Mouse (Mus musculus) thymus, postnatal 14 days (tissue): Measurements from ENCODE around the gene Trim39.
A peak's percentile ranks its signal among the peaks of the same experiment; 100 is the strongest.

Experiments used
- DNase-seq: peaks from one replicate; pipeline ENCODE4 v3.0.0; 2021

Trim39 gene

DNA sequence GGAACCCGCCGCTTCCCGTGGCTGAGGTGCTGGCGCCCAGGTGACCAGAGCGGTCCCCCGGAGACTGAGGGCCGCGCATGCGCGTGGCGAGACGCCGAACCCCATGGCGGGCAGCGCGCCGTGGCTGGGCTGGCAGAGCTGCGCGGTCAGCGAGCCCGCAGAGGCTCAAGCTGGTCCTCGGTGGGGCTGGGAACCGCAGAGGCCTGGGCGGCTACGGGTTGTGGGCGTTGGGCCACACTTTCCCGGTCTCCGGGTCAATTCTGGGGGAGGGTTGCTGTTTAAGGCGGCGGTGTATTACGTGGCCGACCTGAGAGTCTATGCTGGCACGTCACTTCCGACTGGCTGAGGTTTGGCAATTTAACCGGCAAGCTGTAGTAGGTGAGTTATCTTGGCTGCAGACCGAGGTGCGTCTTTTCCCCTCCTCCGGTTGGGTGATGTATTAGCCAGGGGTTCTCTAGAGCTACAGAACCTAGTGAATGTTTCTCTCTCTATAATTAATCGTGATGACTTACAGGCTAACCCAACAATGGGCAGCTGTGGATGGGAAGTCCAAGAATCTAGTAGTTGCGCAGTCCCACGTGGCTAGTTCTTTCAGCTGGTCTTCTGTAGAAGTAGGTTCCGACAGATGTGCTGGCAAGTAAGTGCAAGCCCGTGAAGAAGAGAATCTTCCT lies at the start of gene Trim39:
TSS of gene Trim39 (minus strand) at position 662 of the 671 bp plus-strand sequence.
- peak; percentile 82 for DNase-seq

DNA sequence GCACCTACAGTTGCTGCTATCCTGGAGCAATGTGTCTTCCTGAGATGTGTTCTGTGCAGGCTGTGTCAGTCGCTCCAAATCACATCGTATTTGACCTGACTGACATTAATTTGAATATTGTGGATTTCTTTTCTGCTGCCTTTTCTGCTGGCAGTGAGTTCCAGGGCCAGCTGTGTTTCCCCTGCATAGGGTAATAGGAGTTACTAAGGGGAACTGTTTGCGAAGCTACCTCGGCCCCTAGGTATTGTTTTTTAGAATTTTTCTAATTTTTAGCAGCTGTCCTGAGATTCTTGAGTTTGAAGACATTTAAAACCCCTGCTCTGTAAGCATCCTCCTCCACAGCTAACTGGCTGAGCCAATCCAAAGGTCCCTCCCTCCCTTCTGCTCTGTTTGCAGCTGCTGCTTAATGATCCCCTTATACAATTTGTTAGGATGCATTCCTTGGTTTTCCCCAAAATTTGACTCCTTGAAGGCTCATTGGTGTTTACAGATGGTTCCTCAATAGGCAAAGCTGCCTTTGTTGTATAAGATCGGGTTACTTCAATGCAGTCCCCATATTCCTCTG lies 43.7 kb upstream of the Trim39 start:
- DNase-seq, result no peak

DNA sequence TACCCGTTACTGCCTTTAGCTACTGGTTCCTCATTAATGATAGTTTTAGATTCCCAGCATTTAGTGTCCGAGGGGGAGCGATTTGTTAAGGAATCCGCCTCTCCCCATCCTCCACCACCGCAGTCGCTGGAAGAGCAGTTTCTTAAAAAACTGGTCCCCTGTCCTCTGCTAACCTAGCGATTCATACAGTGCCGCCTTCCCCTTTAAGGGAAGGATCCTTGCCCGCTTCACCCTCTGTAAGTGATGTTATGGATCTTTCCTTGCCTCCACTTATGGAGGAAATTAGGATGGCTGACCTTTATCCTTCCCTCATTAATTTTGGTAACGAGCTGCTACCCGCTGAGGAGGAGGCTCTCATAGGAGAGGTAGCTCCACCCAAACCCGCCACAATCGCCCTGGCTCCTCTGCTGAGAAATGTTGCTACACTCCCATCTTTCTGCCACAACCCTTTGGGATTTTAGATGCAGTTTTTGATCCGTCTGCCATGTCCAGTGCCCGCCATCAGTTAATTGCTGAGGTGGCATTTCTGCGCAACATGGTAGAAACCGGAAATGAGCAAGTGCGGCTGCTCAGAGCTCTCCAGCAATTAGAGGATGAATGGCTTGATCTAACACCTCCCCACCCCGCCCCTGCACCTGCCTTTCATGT lies 43.1 kb upstream of the Trim39 start:
- DNase-seq, result peak; percentile 76

DNA sequence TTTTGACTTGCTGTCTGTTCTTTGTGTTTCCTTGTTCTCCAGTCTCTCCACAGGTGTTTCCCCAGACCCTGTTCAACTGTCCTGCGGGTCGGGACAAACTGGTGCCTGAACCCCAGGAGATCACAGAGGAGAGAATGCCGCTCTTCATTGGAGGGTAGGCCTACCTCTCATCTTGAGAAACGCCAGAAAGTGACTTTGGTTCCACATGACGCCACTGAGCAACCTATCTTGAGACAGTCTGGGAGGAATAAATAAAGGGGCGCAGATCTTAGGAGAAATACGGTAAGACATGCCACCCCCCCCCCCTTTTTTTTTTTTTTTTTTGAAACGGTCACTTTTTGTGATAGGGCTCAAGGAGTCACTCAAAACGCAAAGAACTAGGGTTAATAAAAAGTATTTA lies 42.5 kb upstream of the Trim39 start:
- DNase-seq, result peak; percentile 11

DNA sequence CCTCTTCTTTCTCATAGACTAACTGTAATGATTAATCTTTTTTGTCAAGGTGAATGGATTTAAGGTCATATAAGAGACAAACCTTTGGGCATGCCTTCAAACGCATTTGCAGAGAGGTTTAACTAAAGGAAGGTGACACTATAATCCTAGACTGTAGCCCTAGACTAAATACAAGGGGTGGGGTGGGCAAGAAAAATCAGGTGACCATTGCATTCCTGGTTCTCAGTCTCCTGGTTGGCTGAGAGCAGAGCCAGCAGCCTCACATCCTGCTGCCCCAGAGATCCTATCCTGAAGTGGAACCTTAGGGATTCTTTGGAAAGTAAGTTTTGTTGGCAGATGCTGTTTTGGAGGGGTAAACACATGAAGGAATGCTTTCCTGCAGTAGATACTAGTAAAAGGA lies 37.2 kb upstream of the Trim39 start:
- no peak for DNase-seq

DNA sequence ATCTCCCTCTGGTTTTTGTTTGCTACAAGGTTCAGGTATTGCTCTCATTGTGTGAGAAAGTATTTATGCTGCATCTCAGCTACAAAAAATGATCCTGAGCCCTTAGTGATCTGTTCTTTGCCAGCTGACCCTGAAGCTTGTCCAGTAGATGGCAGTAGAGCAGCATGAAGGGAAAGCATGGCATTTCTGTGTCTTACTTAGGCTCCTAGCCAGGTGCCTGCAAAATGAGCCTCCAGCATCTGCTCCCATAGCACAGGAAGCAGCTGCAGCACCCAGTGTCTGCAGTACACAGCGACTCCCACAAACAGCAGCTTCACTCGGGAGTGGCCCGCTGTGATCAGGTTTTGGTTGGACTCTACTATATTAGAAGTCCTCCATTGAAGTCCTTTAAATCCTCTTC lies 36.8 kb upstream of the Trim39 start:
- peak; percentile 85 for DNase-seq

DNA sequence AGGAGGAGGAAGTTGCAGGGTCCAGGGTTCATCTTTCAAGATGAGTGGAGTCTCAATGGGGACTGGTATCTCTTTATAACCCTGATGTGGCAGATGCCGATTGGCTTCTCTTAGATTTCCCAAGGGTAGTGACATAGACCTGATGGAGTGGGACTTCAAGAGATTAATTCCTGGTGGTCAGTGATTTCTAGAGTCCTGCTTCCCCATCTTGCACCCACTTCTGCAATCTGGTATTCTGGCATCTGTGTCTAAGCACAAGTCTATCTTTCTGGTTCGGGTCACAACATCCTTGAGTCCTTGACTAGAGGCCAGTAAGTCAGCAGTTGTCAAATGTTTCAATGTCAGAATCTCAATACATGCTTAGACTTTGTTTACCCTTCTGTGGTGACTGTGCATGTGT lies 14.3 kb upstream of the Trim39 start, which contains the start of gene H2-M10.2:
TSS of gene H2-M10.2 (minus strand) at position 101 of the 400 bp plus-strand sequence.
- no peak for DNase-seq

DNA sequence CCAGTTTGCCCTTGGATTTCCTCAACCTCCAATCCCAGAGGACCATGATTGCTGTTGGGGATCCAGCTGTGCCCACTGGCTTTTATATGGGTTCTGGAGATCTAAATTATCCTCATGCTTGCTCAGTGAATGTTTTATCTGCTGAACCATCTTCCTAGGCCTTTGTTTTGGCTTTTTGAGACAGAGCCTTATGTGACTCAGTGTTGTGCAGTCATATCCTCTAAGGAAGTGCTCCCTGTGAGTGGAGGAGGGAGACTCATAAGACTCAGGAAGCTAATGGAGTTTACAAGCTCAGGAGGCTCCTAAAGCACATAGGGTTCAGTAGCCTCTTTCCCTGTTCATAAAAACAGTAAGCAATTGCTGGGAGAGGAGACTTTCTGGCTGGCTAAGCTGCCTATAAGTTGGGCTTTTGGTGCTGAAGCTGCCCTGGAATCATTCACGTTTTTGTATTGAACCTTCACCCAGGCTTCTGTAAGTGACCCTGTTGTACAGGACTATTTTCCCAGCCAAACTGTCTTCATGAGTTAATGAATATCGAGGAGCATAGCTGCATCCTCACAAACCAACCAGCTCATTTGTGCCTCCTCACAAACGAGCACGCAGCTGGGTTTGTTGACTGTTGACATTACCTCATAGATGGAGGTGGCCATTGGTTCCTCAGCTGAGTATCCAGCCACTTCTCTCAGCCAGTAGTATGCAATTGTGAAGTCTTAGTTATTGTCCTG lies 9.6 kb upstream of the Trim39 start:
- DNase-seq, result no peak

DNA sequence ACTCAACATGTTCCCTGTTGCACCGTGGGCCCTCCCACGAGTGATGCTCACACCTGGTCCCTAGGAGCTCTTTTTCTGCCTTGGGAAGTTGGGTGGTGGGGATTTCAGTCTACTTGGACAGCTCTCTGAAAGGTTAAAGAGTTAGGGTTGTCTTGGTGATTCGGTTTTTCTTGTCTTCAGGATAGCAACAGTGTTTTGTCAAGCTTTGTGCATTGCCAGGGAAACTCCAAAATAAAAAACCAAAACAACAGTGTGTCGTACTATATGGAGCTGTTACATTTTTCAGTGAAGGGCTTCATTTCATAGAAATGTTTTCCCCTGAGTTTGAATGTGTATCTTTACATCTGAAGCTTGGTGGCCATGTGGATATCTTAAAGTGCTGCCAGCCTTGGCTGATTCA lies 2.7 kb upstream of the Trim39 start:
- no peak for DNase-seq

DNA sequence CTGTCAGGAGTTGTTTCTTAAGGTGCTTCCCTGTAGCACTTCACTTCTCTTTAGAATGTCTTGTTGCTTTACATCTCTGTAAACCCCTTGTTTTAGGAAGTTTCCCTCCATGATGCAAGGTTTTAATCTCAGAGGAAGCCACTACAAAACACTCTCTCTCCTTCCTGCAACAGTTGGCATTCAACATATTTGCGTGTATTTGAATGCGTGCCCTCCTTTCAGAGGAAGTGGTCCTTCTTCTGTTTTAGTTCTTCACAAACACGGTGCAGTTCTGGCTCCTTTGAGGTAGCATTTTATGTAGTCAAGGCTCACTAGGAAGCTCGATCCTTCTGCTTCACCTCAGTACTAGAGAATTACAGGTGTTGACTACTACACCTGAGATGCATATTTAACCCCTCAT lies 1.7 kb upstream of the Trim39 start:
- DNase-seq, result peak; percentile 50

DNA sequence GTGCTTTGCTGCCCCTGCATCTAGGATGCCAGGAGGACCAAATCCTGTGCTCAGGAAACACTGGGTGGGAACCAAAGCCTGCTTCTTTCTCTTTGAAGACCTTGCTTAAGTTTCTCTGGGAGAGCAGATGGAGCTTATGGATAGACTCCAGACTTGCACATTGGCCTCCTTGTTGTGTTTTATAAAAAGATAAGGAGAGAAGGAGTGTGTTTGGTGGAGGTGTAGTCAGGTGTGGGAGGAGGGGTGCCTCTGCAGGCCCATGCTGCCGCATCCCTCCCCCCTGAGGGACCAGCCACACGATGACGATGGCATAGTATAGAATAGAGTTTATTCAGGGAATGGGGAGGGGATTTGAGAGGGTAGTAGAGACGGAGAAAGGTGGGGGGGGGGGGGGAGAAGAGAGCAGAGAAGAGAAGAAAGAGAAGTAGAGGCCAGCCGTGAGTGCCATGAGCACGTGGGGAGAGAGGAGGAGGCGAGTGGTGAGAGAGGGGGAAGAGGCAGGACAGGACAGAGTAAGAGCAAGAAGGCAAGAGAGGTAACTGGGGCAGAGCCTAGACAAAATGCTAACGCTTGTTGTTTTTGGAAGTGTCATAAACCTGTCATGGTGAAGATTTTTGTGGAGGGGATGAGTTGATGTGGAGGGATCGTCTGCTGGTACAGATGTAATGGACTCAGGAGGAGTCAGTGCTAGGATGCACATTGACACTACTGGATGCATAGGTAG lies 758 bp upstream of the Trim39 start:
- DNase-seq, result no peak

DNA sequence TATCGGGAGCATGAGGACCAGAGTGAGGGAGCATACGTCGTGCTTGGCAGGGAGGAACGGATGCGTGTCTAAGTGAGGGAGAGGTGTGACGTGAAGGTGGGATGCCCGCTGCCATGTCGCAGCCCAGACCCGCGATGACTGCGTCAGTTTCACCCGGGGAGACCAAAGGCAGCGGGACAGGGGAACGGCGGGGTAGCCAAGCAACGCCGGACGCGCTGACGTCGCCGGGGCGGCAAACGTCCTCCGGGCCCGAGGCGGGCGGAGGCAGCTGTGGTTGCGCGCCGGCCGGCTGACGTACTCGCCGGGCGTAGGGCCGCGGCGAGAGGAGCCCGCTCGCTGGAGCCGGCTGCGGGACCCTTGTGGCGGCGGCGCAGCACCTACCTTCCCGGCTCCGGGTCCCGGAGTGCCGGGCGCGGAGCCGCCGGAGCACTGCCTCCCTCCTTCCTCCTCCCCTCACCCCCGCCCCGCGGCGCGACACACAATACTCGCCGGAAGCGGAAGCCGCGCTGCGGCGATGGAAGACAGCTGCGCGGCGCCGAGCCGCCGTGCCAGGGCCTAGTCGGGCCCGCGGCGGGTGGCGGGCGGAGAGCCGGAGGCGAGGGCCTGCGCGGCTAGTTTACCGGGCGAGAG lies 976 bp downstream of the Trim39 start:
- peak; percentile 94 for DNase-seq

DNA sequence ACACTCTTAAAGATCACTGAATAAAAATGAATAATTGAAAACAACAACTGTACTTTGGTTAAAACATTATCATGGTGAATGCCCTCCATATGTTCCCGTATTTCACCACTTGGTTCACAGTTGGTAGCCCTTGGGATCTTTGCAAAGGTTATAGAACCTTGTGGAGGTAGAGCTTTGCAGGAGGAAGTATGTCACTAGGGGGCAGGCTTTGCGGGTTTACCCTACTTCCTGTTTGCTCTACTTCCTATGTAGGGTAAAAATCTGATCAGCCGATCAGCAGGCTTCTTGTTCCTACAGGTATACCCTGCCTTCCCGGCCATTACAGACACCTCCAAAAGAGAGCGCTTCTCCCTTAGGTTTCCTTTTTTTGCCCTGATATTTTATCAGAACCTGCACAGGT lies 6.2 kb downstream of the Trim39 start:
- DNase-seq, result peak; percentile 86

DNA sequence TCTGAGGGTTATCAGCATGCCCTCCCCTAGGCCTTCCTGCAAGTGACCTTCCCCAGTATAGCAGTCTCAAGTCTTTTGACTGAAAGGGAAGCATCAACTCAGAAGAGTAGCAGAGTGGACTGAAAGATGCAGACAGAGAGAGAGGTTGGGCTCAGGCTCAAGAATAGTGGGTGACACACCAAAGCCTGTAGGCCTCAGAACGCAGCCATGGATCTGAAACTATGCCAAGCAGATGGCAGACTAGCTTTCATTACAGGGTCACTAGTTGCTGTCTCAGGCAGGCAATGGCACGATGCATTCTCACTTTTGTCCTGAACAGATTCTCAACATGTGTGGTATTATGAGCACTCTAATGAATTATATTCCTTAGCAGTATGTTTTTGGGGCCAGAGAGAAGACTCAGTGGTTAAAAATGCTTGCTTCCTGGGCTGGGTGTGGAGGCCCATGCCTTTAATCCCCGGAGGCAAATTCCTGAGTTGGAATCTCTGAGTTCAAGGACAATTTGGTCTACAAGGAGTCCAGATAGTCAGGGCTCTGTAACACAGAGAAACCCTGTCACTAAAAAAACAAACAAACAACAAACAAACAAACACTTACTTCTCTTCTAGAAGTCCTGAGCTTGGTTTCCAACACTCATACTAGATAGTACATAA lies 7.6 kb downstream of the Trim39 start:
- DNase-seq, result no peak

DNA sequence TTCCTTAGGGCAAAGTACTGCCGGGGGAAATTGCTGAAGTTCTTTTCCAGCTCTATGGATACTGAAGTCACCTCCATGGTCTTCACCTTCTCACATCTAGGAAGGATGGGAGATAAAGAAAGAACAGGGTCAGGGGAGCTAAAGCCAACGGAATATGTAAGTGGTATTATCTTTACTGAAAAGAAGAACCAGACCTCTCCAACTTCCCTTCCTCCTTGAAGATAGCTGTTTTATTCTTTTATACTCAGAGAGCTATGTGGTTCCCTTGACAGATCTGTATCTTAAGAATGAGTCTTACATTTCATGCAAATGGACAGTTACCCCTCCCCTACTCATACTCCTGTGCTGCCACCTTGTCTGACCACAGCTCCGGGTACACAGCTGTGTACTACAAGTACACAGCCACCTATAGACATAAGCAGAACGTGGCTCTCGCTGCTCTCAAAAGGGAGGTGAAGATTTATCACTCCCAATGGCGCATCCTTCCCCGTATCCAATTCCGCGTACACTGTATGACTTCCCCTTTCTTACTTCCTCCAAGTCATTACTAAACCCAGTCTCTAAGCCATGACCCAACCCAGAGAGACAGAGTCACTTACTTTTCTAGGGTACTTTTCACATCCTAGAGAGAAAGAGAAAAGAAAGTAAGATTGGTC lies 10.4 kb downstream of the Trim39 start:
- no peak for DNase-seq

DNA sequence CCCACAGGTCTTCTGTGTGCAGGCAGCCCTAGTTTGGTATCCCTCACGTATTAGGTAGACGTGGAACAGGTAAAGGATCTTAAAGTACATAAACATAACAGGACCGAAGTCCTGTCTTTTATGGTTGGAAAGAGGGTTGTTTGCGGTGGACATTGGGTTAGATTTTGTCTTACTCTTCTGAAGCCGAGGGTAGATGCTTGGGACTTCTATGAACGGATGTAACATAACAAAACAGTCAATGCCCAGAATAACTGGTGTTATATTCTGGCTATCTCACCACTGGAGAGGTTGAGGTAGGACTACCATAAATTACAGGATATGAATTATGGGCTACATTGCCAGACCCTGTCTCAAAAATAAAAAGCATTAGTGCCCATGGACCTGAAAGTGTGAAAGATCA lies 14.1 kb downstream of the Trim39 start, which contains the start of gene Rpp21:
TSS of gene Rpp21 (minus strand) at position 101 of the 400 bp plus-strand sequence.
- DNase-seq, result no peak

DNA sequence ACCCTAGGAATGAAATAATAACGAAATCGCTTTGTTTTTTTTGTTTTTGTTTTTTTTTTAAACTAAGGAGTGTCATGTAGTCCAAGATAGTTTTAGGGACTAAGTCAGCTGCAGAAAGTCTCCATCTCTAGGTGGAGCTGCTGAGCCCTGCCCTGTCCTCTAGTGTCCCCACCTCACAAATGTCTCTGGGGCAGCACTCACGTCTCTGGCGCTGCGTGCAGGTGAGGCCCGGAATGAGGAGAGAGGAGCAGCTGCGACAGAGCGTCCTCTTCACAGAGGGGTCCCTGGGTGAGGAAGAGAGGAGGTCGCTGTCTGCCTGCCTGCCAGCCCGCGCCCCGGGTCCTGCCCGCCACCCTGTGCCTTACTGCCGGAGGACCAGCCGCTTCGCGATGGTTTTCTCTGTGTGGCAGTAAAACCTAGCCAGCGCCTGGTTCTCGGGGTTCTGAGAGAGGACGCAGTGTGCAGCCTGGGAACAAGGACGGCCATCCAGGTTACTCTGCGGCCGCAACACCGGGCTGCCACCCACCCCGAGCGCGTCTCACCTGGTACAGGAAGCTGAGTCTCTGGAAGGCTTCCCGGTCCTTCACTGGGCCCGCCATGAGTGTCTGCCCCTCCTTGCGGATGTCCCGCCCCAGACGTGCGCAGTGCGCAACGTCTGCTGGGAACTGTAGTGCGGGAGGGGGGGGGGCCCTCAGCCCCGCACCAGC lies 14.7 kb downstream of the Trim39 start:
- DNase-seq, result peak; percentile 86

DNA sequence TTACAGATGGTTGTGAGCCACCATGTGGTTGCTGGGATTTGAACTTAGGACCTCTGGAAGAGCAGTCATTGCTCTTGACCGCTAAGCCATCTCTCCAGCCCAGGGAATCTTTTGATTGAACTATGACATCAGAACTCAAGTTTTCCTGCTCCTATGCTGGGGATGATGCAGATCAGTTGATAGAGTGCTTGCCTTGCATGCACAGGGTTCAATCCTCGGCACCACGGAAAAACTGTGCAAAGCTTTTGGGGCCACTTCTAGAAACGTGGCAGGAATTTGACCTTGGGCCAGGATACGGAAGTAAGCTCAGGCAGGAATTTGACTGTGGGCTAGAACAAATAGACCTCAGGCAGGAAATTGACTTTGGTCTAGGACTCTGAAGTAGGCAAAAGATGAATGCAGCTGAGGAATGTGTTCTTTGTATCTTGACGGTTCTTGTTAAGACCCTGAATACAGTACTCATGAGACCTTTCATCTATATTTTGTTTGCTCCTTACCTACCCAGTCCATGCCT lies 18.9 kb downstream of the Trim39 start:
- no peak for DNase-seq

DNA sequence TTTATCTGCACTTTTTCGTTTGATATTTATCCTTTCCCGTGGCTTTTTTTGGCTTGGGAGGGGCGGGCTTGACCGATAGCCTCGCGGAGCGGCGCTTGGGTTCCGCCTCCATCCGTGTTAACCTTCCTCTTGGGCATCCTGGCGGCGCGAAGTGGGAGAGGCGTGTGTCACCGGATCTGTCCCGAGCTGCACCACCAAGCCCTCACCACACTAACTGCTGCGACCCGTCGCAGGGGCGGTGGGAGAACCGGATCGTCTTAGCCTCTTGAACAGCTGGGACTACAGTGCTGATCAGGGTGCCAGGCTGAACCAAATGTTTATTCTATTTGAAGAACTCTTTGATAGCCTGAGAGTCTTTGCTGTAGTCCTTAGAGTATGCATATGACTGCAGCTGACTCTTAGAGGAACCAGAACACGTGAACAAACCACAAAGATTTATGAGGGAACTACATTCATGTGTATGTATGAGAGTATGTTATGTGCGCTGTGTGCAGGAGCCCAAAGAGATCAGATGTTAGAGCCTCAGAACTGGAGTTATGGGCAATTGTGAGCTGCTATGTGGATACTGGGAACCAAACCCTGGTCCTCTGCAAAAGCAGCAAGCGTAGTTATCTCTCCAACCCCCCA lies 19.7 kb downstream of the Trim39 start:
- DNase-seq, result peak; percentile 60

DNA sequence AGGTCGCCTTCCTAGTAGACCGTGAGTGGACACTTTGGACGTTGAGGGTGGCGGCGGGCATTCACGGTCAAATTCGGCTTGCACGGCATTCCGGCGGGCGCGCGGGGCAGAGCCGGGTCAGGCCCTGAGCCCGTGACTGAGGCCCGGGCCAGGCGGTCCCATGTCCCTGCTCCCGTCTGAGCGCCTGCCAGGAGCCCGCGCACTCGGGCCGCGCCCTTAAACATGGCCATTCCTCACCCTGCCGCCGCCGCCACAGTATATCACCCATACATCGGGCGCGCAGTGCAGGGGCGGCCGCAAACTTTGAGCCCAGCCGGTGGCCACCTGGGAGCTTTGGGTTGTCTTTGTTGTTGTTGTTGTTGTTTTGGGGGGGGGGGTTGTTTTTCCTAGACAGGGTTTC lies 23.2 kb downstream of the Trim39 start:
- DNase-seq, result no peak
